Mouse (Mus musculus) embryonic facial prominence, embryonic 12.5 days (tissue): ENCODE measurements around the gene Tmem91. TPM values are rescaled to one million over a fixed set of nuclear protein-coding genes. Genes with fewer than 3 reads are reported as not detected.
A peak's percentile ranks its signal among the peaks of the same experiment; 100 is the strongest.

Source experiments
- ATAC-seq: fragments of 200-750 bp; cut with Nextera tagmentation; 2 replicates; pipeline ENCODE4 v1.8.0; 2017; ENCODE audit not compliant: insufficient number of reproducible peaks, insufficient read depth, low FRiP score, low TSS enrichment
- H3K27ac ChIP-seq: fragments of 300-500 bp; sonication (generic); 2 replicates; pipeline ENCODE4 v1.5.1; 2016; ENCODE audit warnings: mild to moderate bottlenecking
- H3K27me3 ChIP-seq: fragments of 300-500 bp; sonication (generic); 2 replicates; pipeline ENCODE4 v1.6.1; 2016; ENCODE audit warnings: mild to moderate bottlenecking, moderate library complexity
- H3K36me3 ChIP-seq: fragments of 300-500 bp; sonication (generic); 2 replicates; pipeline ENCODE4 v1.6.1; 2016; ENCODE audit warnings: mild to moderate bottlenecking
- H3K4me1 ChIP-seq: fragments of 300-500 bp; sonication (generic); 2 replicates; pipeline ENCODE4 v1.6.1; 2016
- H3K4me2 ChIP-seq: fragments of 300-500 bp; sonication (generic); replicated peaks from 2 replicates; pipeline ENCODE4 v1.6.1; 2016; ENCODE audit warnings: mild to moderate bottlenecking, moderate library complexity
- H3K4me3 ChIP-seq: fragments of 300-500 bp; sonication (generic); 2 replicates; pipeline ENCODE4 v1.5.1; 2016; ENCODE audit warnings: mild to moderate bottlenecking
- H3K9ac ChIP-seq: fragments of 300-500 bp; sonication (generic); 2 replicates; pipeline ENCODE4 v1.6.1; 2016; ENCODE audit warnings: mild to moderate bottlenecking, moderate library complexity
- H3K9me3 ChIP-seq: fragments of 300-500 bp; sonication (generic); 2 replicates; pipeline ENCODE4 v1.6.1; 2016; ENCODE audit warnings: mild to moderate bottlenecking, moderate library complexity
- WGBS: fragments of 180-500 bp; shearing (Covaris S2); methylation state at CpG from one replicate; pipeline ENCODE4 v1.1.7; 2016; 5-methylcytosine and 5-hydroxymethylcytosine counted together
- polyA plus RNA-seq: library from polyadenylated mRNA; unstranded; fragments of >200 nt; fragmentation: Nextera tagmentation; extraction: Ambion mirVana; gene quantifications from 2 replicates; pipeline ENCODE4 v1.2.1, GENCODE M21; 2016

Gene Tmem91
- polyA plus RNA-seq, 1 experiment from 2014 or later = 3.7 TPM

GRCm38 (mm10) chr7:25710519-25711130 is 35.7 kb upstream of the Tmem91 start:
- Histone ChIP-seq H3K4me2 (peak overlapping the region; percentile 27), H3K27ac (peak overlapping the region; percentile 58), H3K4me1 (peaks cover 42% of the 10 kb centered on the region), H3K4me3 (no peak overlapping the region), H3K9ac (peak overlapping the region; percentile 38), H3K9me3 (no peaks in the 10 kb centered on the region), H3K36me3 (peaks cover 29% of the 10 kb centered on the region), H3K27me3 (no peaks in the 10 kb centered on the region)
- no peak for ATAC-seq
- WGBS = 10% methylated on average over 6 of the region's 7 CpGs

GRCm38 (mm10) chr7:25709961-25710360 is 35.0 kb upstream of the Tmem91 start:
- WGBS = 17% methylated on average over 12 of the region's 12 CpGs
- no peak overlapping the region for H3K4me3 ChIP-seq
- H3K4me2 ChIP-seq = peak overlapping the region; percentile 27
- H3K36me3 ChIP-seq = peaks cover 22% of the 10 kb centered on the region
- no peak for ATAC-seq
- H3K9me3 ChIP-seq = no peaks in the 10 kb centered on the region
- peaks cover 43% of the 10 kb centered on the region for H3K4me1 ChIP-seq
- peak overlapping the region; percentile 38 for H3K9ac ChIP-seq
- 0 out of 2 replicates have a peak, but pooled peaks cover under 1% of the 10 kb centered on the region for H3K27me3 ChIP-seq
- H3K27ac ChIP-seq = no peak overlapping the region

- no peak for ATAC-seq
- 45% methylated on average over 15 of the region's 15 CpGs for WGBS
- H3K4me2 ChIP-seq = no peak overlapping the region
- H3K4me3 ChIP-seq = no peak overlapping the region
- peaks cover 49% of the 10 kb centered on the region for H3K4me1 ChIP-seq
- peak overlapping the region; percentile 59; the same call in 1 of the 2 replicates for H3K27ac ChIP-seq
- peaks cover 18% of the 10 kb centered on the region for H3K27me3 ChIP-seq
- H3K9ac ChIP-seq = 0 out of 2 replicates have a peak overlapping the region, but pooled peaks have one; percentile 26
- no peaks in the 10 kb centered on the region for H3K9me3 ChIP-seq
- H3K36me3 ChIP-seq = peaks cover under 1% of the 10 kb centered on the region
Measured at GRCm38 (mm10) chr7:25707581-25708292, 32.8 kb upstream of the Tmem91 start.

GRCm38 (mm10) chr7:25706578-25707170 is 31.7 kb upstream of the Tmem91 start:
- peaks cover 39% of the 10 kb centered on the region for H3K4me1 ChIP-seq

GRCm38 (mm10) chr7:25705801-25706251 is 30.9 kb upstream of the Tmem91 start:
- Histone ChIP-seq H3K4me2 (no peak overlapping the region), H3K36me3 (no peaks in the 10 kb centered on the region), H3K9me3 (0 out of 2 replicates have a peak, but pooled peaks cover 1% of the 10 kb centered on the region), H3K4me3 (no peak overlapping the region), H3K4me1 (peaks cover 31% of the 10 kb centered on the region), H3K9ac (no peak overlapping the region), H3K27ac (no peak overlapping the region), H3K27me3 (peaks cover 18% of the 10 kb centered on the region)
- ATAC-seq = no peak
- WGBS = 59% methylated on average over 6 of the region's 6 CpGs

More at GRCm38 (mm10) chr7:25706578-25707170, 31.7 kb upstream of the Tmem91 start:
- Histone ChIP-seq H3K4me2 (no peak overlapping the region), H3K27me3 (peaks cover 18% of the 10 kb centered on the region), H3K27ac (no peak overlapping the region), H3K9ac (no peak overlapping the region), H3K36me3 (no peaks in the 10 kb centered on the region), H3K4me3 (no peak overlapping the region), H3K9me3 (no peaks in the 10 kb centered on the region)
- ATAC-seq = no peak
- WGBS = 60% methylated on average over 7 of the region's 7 CpGs

GRCm38 (mm10) chr7:25704716-25705364 is 29.9 kb upstream of the Tmem91 start:
- Histone ChIP-seq H3K4me1 (peaks cover 21% of the 10 kb centered on the region), H3K9me3 (0 out of 2 replicates have a peak, but pooled peaks cover 3% of the 10 kb centered on the region), H3K9ac (no peak overlapping the region), H3K27ac (no peak overlapping the region), H3K4me2 (peak overlapping the region; percentile 55), H3K36me3 (no peaks in the 10 kb centered on the region), H3K27me3 (peaks cover 18% of the 10 kb centered on the region), H3K4me3 (peak overlapping the region; percentile 25)
- ATAC-seq = no peak
- WGBS = 3% methylated on average over 34 of the region's 37 CpGs

GRCm38 (mm10) chr7:25703793-25704494 is 29.0 kb upstream of the Tmem91 start:
- Histone ChIP-seq H3K27me3 (peaks cover 18% of the 10 kb centered on the region), H3K9me3 (0 out of 2 replicates have a peak, but pooled peaks cover 3% of the 10 kb centered on the region), H3K4me3 (no peak overlapping the region), H3K4me1 (peaks cover 19% of the 10 kb centered on the region), H3K4me2 (peak overlapping the region; percentile 55), H3K36me3 (no peaks in the 10 kb centered on the region), H3K27ac (no peak overlapping the region), H3K9ac (no peak overlapping the region)
- 23% methylated on average over 10 of the region's 10 CpGs for WGBS
- peak; percentile 44; the same call in 1 of the 2 replicates for ATAC-seq

GRCm38 (mm10) chr7:25702350-25702749 is 27.4 kb upstream of the Tmem91 start:
- Histone ChIP-seq H3K9ac (no peak overlapping the region), H3K4me2 (no peak overlapping the region), H3K4me3 (no peak overlapping the region), H3K9me3 (0 out of 2 replicates have a peak, but pooled peaks cover 3% of the 10 kb centered on the region), H3K36me3 (no peaks in the 10 kb centered on the region), H3K4me1 (peaks cover 8% of the 10 kb centered on the region; the same call in 1 of the 2 replicates), H3K27ac (no peak overlapping the region), H3K27me3 (peaks cover 18% of the 10 kb centered on the region)
- WGBS = 94% methylated on average over 2 of the region's 2 CpGs
- no peak for ATAC-seq

GRCm38 (mm10) chr7:25700732-25701131 is 25.8 kb upstream of the Tmem91 start:
- peaks cover 18% of the 10 kb centered on the region for H3K27me3 ChIP-seq
- no peak overlapping the region for H3K4me3 ChIP-seq
- H3K27ac ChIP-seq = no peak overlapping the region
- ATAC-seq = no peak
- no peaks in the 10 kb centered on the region for H3K36me3 ChIP-seq
- H3K9me3 ChIP-seq = 0 out of 2 replicates have a peak, but pooled peaks cover 3% of the 10 kb centered on the region
- no peak overlapping the region for H3K9ac ChIP-seq
- WGBS = 78% methylated on average over 12 of the region's 12 CpGs
- H3K4me2 ChIP-seq = no peak overlapping the region
- H3K4me1 ChIP-seq = peaks cover 6% of the 10 kb centered on the region; the same call in 1 of the 2 replicates

- ATAC-seq = no peak
- WGBS = 50% methylated on average over 13 of the region's 13 CpGs
- H3K4me2 ChIP-seq = no peak overlapping the region
Measured at GRCm38 (mm10) chr7:25699851-25700250, 24.9 kb upstream of the Tmem91 start.

GRCm38 (mm10) chr7:25694104-25694503 is 19.1 kb upstream of the Tmem91 start:
- no peak for ATAC-seq
- H3K4me3 ChIP-seq = no peak overlapping the region
- no peak overlapping the region for H3K9ac ChIP-seq
- H3K27ac ChIP-seq = no peak overlapping the region
- WGBS = 64% methylated on average over 8 of the region's 8 CpGs
- H3K4me1 ChIP-seq = no peaks in the 10 kb centered on the region
- H3K36me3 ChIP-seq = no peaks in the 10 kb centered on the region
- H3K4me2 ChIP-seq = no peak overlapping the region
- H3K9me3 ChIP-seq = 0 out of 2 replicates have a peak, but pooled peaks cover 4% of the 10 kb centered on the region
- peaks cover 19% of the 10 kb centered on the region for H3K27me3 ChIP-seq

More at GRCm38 (mm10) chr7:25699851-25700250, 24.9 kb upstream of the Tmem91 start:
- Histone ChIP-seq H3K4me1 (peaks cover 4% of the 10 kb centered on the region; the same call in 1 of the 2 replicates), H3K27me3 (peaks cover 16% of the 10 kb centered on the region), H3K9ac (no peak overlapping the region), H3K27ac (no peak overlapping the region), H3K4me3 (no peak overlapping the region), H3K9me3 (0 out of 2 replicates have a peak, but pooled peaks cover 3% of the 10 kb centered on the region), H3K36me3 (no peaks in the 10 kb centered on the region)
